Mouse (Mus musculus) neural tube, embryonic 10.5 days (tissue): ENCODE results near the gene Esp8.
"Not testable (repeated sequence)": the region's sequence is repeated elsewhere in the genome, so short reads cannot be mapped to it uniquely, and the experiment has no call there.

ENCODE experiments used
- DNase-seq: peaks from one replicate; pipeline ENCODE4 v3.0.0-alpha.2; 2017; ENCODE audit warnings: low spot score; ENCODE audit errors: extremely low spot score

The Esp8 gene

GRCm38 (mm10) chr17:40519818-40520217, at the start of gene Esp8:
Esp8 (plus strand) TSS chr17:40520022.
- DNase-seq, result no peak

- not testable (repeated sequence) for DNase-seq
Observed at GRCm38 (mm10) chr17:40483566-40483965, 36.3 kb upstream of the Esp8 start.

- DNase-seq, result not testable (repeated sequence)
Observed at GRCm38 (mm10) chr17:40495468-40496185, 24.2 kb upstream of the Esp8 start.

- no peak for DNase-seq
Observed at GRCm38 (mm10) chr17:40529813-40530212, 10.0 kb downstream of the Esp8 start.

DNA sequence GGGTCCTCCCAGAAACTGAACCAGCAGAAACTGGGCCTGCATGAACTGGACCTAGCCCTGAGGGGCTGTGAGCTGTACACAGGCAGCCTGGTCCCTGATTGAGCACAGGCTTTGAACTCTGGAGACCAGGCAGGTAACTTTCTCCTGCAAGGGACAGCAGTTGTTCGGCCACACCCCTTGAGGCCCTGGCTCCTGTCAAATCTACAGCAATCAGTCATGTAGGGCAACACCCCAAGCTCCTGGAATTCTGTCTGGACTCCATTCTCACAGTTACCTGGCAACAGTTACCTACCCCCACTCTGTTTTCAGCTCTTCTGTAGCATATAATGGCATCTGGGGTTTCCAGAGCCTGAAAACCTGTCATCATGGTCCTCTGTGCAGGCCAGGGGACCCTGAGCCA, 11.3 kb downstream of the Esp8 start:
- DNase-seq, result no peak

DNA sequence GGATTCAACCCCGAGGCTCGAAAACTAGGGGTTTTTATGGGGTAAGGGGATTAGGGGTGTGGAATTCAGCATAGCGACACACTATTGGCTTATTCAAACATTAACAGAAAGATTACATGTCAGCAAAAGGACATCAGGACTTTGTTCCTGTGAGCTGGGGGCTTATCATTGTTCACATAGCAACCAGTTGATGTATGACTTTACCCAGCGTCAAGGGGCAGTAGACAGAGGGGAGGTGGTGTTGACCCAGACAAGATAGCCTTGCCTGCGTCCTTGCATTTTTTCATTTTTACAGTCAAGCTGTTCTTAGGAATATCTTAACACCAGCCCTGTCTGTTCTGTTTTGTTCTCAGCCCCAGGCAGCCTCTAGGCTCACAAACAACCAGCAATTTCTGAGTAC, 27.2 kb downstream of the Esp8 start:
- DNase-seq, result not testable (repeated sequence)

DNA sequence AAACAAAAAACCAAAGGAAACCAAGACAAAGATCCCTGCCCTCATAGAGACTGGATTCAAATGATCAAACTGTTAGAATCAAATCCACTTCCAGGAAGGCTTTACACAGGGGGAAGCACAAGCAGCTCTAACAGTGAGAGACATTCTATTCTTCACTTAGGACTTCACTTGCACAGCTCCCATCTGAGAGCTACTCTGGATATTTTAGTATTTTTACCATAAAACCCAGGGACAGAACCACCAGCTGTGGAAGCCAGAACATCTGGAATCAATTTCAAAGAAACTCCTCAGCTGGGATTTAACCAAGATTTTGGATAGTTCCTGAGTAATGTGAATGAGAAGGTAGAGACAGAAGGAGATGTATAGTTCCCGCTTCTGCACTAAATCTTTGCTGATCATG, 33.6 kb downstream of the Esp8 start:
- no peak for DNase-seq

DNA sequence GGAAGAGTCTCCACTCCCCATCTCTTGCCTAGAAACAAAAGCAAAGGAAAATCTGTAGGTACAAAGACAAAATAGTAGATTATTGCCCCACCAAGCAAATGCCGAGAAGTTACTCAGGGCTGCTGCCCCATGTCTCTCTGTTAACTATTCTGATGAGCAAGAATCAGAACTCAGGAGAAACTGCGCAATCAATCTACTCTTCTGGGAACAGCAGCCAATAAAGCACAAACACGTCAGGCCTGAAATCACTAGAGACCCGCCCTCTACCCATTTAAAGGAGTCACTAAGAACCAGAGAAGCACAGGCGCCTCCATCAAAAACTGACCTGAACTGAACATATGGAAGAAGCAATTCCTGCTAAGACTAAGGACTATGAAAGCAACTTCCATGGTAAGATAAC, 41.4 kb downstream of the Esp8 start, which contains the start of gene Esp6:
Esp6 (plus strand) TSS at position 301 of the 400 bp plus-strand sequence.
- DNase-seq, result no peak
